In the genomic region with DNA sequence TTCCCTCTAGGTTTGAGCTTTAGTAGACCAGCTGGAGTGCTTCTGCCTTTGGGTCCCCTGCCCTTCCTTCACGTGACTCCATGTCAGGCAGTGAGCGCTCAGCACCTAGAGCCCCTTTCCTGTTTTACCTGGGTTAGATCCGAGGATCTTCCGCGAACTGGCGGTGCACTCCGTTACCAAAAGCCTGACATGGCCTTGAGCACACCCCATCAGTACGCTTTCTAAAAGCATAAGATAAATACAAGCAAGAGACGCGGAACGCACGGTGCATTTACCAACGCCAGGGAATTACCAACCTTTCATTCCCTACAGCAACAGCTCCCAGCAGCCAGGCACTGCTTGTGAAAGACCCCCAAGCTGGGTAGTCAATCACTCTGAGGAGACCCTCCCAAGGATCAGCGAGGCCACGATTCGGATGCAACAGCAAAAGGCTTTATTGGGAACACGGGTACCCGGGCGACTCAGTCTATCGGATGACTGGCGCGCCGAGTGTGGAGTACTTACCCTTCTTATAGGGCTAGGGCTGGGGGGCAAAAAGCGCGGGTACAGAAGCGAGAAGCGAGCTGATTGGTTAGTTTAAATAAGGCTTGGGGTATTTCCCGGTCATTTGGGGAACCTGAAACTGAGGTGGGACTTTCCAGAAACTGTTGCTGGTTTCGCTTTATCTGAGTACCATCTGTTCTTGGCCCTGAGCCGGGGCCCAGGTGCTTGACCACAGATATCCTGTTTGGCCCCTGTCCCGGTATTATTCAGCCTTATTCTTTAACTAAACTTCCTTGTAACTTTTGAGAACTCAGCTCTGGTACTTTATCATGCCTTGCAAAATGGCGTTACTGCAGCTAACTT, we compare ENCODE assay signal across 8 mouse cellular contexts. TPM values are rescaled to one million over a fixed set of nuclear protein-coding genes. Genes with fewer than 3 reads are reported as not detected.
DNase-seq lines count a peak whose midpoint lies in the region; ATAC-seq and TF ChIP-seq lines count a peak whose summit lies in the region.
"Not testable (repeated sequence)": the region's sequence is repeated elsewhere in the genome, so short reads cannot be mapped to it uniquely, and the experiment has no call there.

No protein-coding gene starts in this region.

- in situ Hi-C loops in ES-E14 (cut with MboI; ENCODE audit: low sequenced_read_pairs in 2 of 2, unreplicated experiment in 2 of 2) = loop anchor here in 1 of 2 experiments (25.0 kb wide), 1 partner anchor 112 kb away; the partner anchor contains the start of genes Csnk2b, Gpank1, Ly6g5b and Ly6g5c

- H3K27ac ChIP-seq in ES-E14 (ENCODE audit: insufficient read depth, low read depth, low read length, poor library complexity, severe bottlenecking) = peak overlapping the region; percentile 85
- H3K27ac ChIP-seq in forebrain, postnatal 0 days (ENCODE audit: low read depth, low read length); neural tube, embryonic 14.5 days (ENCODE audit: low read depth, low read length): not testable (repeated sequence)
- H3K27ac ChIP-seq in hindbrain, embryonic 15.5 days (replicated peaks) = peak overlapping the region; percentile 96
- peak overlapping the region; percentile 98 for H3K27ac ChIP-seq in limb, embryonic 12.5 days

- WGBS in forebrain, postnatal 0 days = 26% methylated on average over 29 of the region's 32 CpGs
- 22% methylated on average over 30 of the region's 32 CpGs for WGBS in hindbrain, embryonic 15.5 days
- WGBS in limb, embryonic 12.5 days = 26% methylated on average over 30 of the region's 32 CpGs
- 26% methylated on average over 29 of the region's 32 CpGs for WGBS in neural tube, embryonic 14.5 days

- peak overlapping the region; percentile 95 for H3K4me2 ChIP-seq in forebrain, postnatal 0 days (ENCODE audit: low read depth)
- peak overlapping the region; percentile 99 for H3K4me2 ChIP-seq in hindbrain, embryonic 15.5 days
- H3K4me2 ChIP-seq in limb, embryonic 12.5 days = peak overlapping the region; percentile 97
- H3K4me2 ChIP-seq in neural tube, embryonic 14.5 days (ENCODE audit: low read depth, low read length) = peak overlapping the region; percentile 99

- not testable (repeated sequence) for H3K27me3 ChIP-seq in forebrain, postnatal 0 days (ENCODE audit: insufficient read depth, low read length); hindbrain, embryonic 15.5 days; limb, embryonic 12.5 days; neural tube, embryonic 14.5 days (ENCODE audit: control insufficient read depth, insufficient read depth, low read length)

- TF ChIP-seq CTCF in forebrain, postnatal 0 days (IDR thresholded peaks at IDR 0.05; ENCODE audit: low read depth) = not testable (repeated sequence)

- DNase-seq in ES-E14 (ENCODE audit: low read depth, low spot score); forebrain, postnatal 0 days: not testable (repeated sequence)
- peak; percentile 27 for DNase-seq in embryo, embryonic 11 days
- DNase-seq in thymus, postnatal 0 days (ENCODE audit: low spot score) = peak; percentile 44

- ATAC-seq in forebrain, postnatal 0 days; hindbrain, embryonic 15.5 days (ENCODE audit: low FRiP score, low read depth); limb, embryonic 12.5 days (ENCODE audit: insufficient number of reproducible peaks, insufficient read depth, low FRiP score, low TSS enrichment, low read depth); neural tube, embryonic 14.5 days (ENCODE audit: low read depth): not testable (repeated sequence)
- ATAC-seq in megakaryocyte, adult 5-6 weeks (ENCODE audit: poor library complexity, severe bottlenecking) = peak; percentile 25

- peaks cover 13 to 22% of the 10 kb centered on the region in 2 experiments for H3K4me1 ChIP-seq in ES-E14 (ENCODE audit: control insufficient read depth in 2 of 2, insufficient read depth in 2 of 2, low read length in 2 of 2, poor library complexity in 1 of 2)
- H3K4me1 ChIP-seq in forebrain, postnatal 0 days (ENCODE audit: insufficient read depth) = not testable (repeated sequence)
- peaks cover 29% of the 10 kb centered on the region for H3K4me1 ChIP-seq in hindbrain, embryonic 15.5 days (replicated peaks)
- H3K4me1 ChIP-seq in limb, embryonic 12.5 days (replicated peaks) = peaks cover 40% of the 10 kb centered on the region
- peaks cover 17% of the 10 kb centered on the region for H3K4me1 ChIP-seq in neural tube, embryonic 14.5 days (ENCODE audit: control insufficient read depth, insufficient read depth, low read length)

- H3K9me3 ChIP-seq in ES-E14 (ENCODE audit: control insufficient read depth, insufficient read depth, low read depth, low read length); forebrain, postnatal 0 days (ENCODE audit: low read length); hindbrain, embryonic 15.5 days; limb, embryonic 12.5 days; neural tube, embryonic 14.5 days (ENCODE audit: control insufficient read depth, low read length): not testable (repeated sequence)

- peak overlapping the region; percentile 93 for H3K9ac ChIP-seq in ES-E14 (ENCODE audit: insufficient read depth, low read depth, low read length, poor library complexity, severe bottlenecking)
- peak overlapping the region; percentile 93 for H3K9ac ChIP-seq in forebrain, postnatal 0 days
- peak overlapping the region; percentile 97 for H3K9ac ChIP-seq in hindbrain, embryonic 15.5 days
- H3K9ac ChIP-seq in limb, embryonic 12.5 days (replicated peaks) = peak overlapping the region; percentile 95
- H3K9ac ChIP-seq in neural tube, embryonic 14.5 days (replicated peaks; ENCODE audit: low read depth, low read length) = not testable (repeated sequence)

- peaks cover 24% of the 10 kb centered on the region for H3K36me3 ChIP-seq in ES-E14 (ENCODE audit: control insufficient read depth, insufficient read depth, low read length, poor library complexity, severe bottlenecking)
- H3K36me3 ChIP-seq in forebrain, postnatal 0 days (ENCODE audit: insufficient read depth) = peaks cover 11% of the 10 kb centered on the region
- not testable (repeated sequence) for H3K36me3 ChIP-seq in hindbrain, embryonic 15.5 days; neural tube, embryonic 14.5 days (ENCODE audit: control insufficient read depth, insufficient read depth, low read length)
- H3K36me3 ChIP-seq in limb, embryonic 12.5 days = peaks cover 46% of the 10 kb centered on the region

- peak overlapping the region; percentile 69 to 80 for H3K4me3 ChIP-seq in ES-E14 (ENCODE audit: insufficient read depth in 1 of 2, low read depth in 1 of 2, low read length in 2 of 2, poor library complexity in 1 of 2, severe bottlenecking in 1 of 2)
- peak overlapping the region; percentile 71 for H3K4me3 ChIP-seq in forebrain, postnatal 0 days (ENCODE audit: low read depth, low read length)
- H3K4me3 ChIP-seq in hindbrain, embryonic 15.5 days = peak overlapping the region; percentile 63
- peak overlapping the region; percentile 87 for H3K4me3 ChIP-seq in limb, embryonic 12.5 days (replicated peaks)
- H3K4me3 ChIP-seq in neural tube, embryonic 14.5 days (ENCODE audit: low read depth, low read length) = peak overlapping the region; percentile 70

RNA-seq across cellular contexts. Expression of gene Vars, which starts 0.7 kb away (rescaled TPM):
- total RNA-seq in ES-E14 (2012; rRNA removed) = 303 and 453 TPM in 2 replicates
- 84.4 and 93.4 TPM in 2 replicates for total RNA-seq in forebrain, postnatal 0 days (2014; rRNA removed)
- polyA plus RNA-seq in forebrain, postnatal 0 days (2015; fragmentation: Nextera tagmentation; extraction: Ambion mirVana) = 36.7 and 45.4 TPM in 2 replicates
- polyA plus RNA-seq in hindbrain, embryonic 15.5 days (2015; fragmentation: Nextera tagmentation; extraction: Ambion mirVana) = 60.4 and 68.7 TPM in 2 replicates
- polyA plus RNA-seq in limb, embryonic 12.5 days (2016; fragmentation: Nextera tagmentation; extraction: Ambion mirVana) = 169 and 171 TPM in 2 replicates
- 42.2 and 61.8 TPM in 2 replicates for total RNA-seq in megakaryocyte, adult 5-6 weeks (2015)
- total RNA-seq in megakaryocyte, adult 5-6 weeks (2017) = 110 and 165 TPM in 2 replicates
- 51.4 and 56.9 TPM in 2 replicates for polyA plus RNA-seq in neural tube, embryonic 14.5 days (2014; fragmentation: Nextera tagmentation; extraction: Ambion mirVana)
- polyA plus RNA-seq in thymus, postnatal 0 days (2015; fragmentation: Nextera tagmentation; extraction: Ambion mirVana) = 125 and 138 TPM in 2 replicates

RNA-seq across cellular contexts. Expression of gene Vwa7, which starts 16.3 kb away (rescaled TPM):
- 0.21 and 0.31 TPM in 2 replicates for total RNA-seq in ES-E14 (2012; rRNA removed)
- total RNA-seq in forebrain, postnatal 0 days (2014; rRNA removed) = 0.14 and 0.31 TPM in 2 replicates
- polyA plus RNA-seq in forebrain, postnatal 0 days (2015; fragmentation: Nextera tagmentation; extraction: Ambion mirVana) = 0.08 TPM in 1 of 2 replicates, not detected in the other
- 0.14 TPM in 2 replicates for polyA plus RNA-seq in hindbrain, embryonic 15.5 days (2015; fragmentation: Nextera tagmentation; extraction: Ambion mirVana)
- polyA plus RNA-seq in limb, embryonic 12.5 days (2016; fragmentation: Nextera tagmentation; extraction: Ambion mirVana) = 0.10 and 0.13 TPM in 2 replicates
- 0.07 TPM in 1 of 2 replicates, not detected in the other for total RNA-seq in megakaryocyte, adult 5-6 weeks (2015)
- total RNA-seq in megakaryocyte, adult 5-6 weeks (2017) = 0.11 TPM in 1 of 2 replicates, not detected in the other
- 0.11 and 0.15 TPM in 2 replicates for polyA plus RNA-seq in neural tube, embryonic 14.5 days (2014; fragmentation: Nextera tagmentation; extraction: Ambion mirVana)
- 0.26 and 0.36 TPM in 2 replicates for polyA plus RNA-seq in thymus, postnatal 0 days (2015; fragmentation: Nextera tagmentation; extraction: Ambion mirVana)

RNA-seq across cellular contexts. Expression of gene Lsm2, which starts 18.4 kb away (rescaled TPM):
- total RNA-seq in ES-E14 (2012; rRNA removed) = 52.1 and 64.4 TPM in 2 replicates
- total RNA-seq in forebrain, postnatal 0 days (2014; rRNA removed) = 29.1 and 38.9 TPM in 2 replicates
- polyA plus RNA-seq in forebrain, postnatal 0 days (2015; fragmentation: Nextera tagmentation; extraction: Ambion mirVana) = 111 and 120 TPM in 2 replicates
- 109 and 113 TPM in 2 replicates for polyA plus RNA-seq in hindbrain, embryonic 15.5 days (2015; fragmentation: Nextera tagmentation; extraction: Ambion mirVana)
- polyA plus RNA-seq in limb, embryonic 12.5 days (2016; fragmentation: Nextera tagmentation; extraction: Ambion mirVana) = 222 and 234 TPM in 2 replicates
- total RNA-seq in megakaryocyte, adult 5-6 weeks (2015) = 85.8 and 141 TPM in 2 replicates
- 13.2 and 31.2 TPM in 2 replicates for total RNA-seq in megakaryocyte, adult 5-6 weeks (2017)
- 89.1 and 89.5 TPM in 2 replicates for polyA plus RNA-seq in neural tube, embryonic 14.5 days (2014; fragmentation: Nextera tagmentation; extraction: Ambion mirVana)
- polyA plus RNA-seq in thymus, postnatal 0 days (2015; fragmentation: Nextera tagmentation; extraction: Ambion mirVana) = 179 and 197 TPM in 2 replicates

RNA-seq across cellular contexts. Expression of gene Hspa1l, which starts 27.6 kb away (rescaled TPM):
- total RNA-seq in ES-E14 (2012; rRNA removed) = 0.45 and 0.48 TPM in 2 replicates
- total RNA-seq in forebrain, postnatal 0 days (2014; rRNA removed) = 0.24 and 0.46 TPM in 2 replicates
- polyA plus RNA-seq in forebrain, postnatal 0 days (2015; fragmentation: Nextera tagmentation; extraction: Ambion mirVana) = 0.36 and 0.50 TPM in 2 replicates
- polyA plus RNA-seq in hindbrain, embryonic 15.5 days (2015; fragmentation: Nextera tagmentation; extraction: Ambion mirVana) = 1.3 and 1.8 TPM in 2 replicates
- 1.0 and 1.1 TPM in 2 replicates for polyA plus RNA-seq in limb, embryonic 12.5 days (2016; fragmentation: Nextera tagmentation; extraction: Ambion mirVana)
- total RNA-seq in megakaryocyte, adult 5-6 weeks (2015) = not detected in 2 replicates
- 0.22 TPM in 1 of 2 replicates, not detected in the other for total RNA-seq in megakaryocyte, adult 5-6 weeks (2017)
- 1.6 and 2.8 TPM in 2 replicates for polyA plus RNA-seq in neural tube, embryonic 14.5 days (2014; fragmentation: Nextera tagmentation; extraction: Ambion mirVana)
- 0.09 and 0.27 TPM in 2 replicates for polyA plus RNA-seq in thymus, postnatal 0 days (2015; fragmentation: Nextera tagmentation; extraction: Ambion mirVana)

RNA-seq across cellular contexts. Expression of gene Sapcd1, which starts 27.7 kb away (rescaled TPM):
- total RNA-seq in ES-E14 (2012; rRNA removed) = 3.1 and 4.7 TPM in 2 replicates
- total RNA-seq in forebrain, postnatal 0 days (2014; rRNA removed) = 2.2 and 2.7 TPM in 2 replicates
- polyA plus RNA-seq in forebrain, postnatal 0 days (2015; fragmentation: Nextera tagmentation; extraction: Ambion mirVana) = 1.6 TPM in 2 replicates
- 1.6 and 2.3 TPM in 2 replicates for polyA plus RNA-seq in hindbrain, embryonic 15.5 days (2015; fragmentation: Nextera tagmentation; extraction: Ambion mirVana)
- polyA plus RNA-seq in limb, embryonic 12.5 days (2016; fragmentation: Nextera tagmentation; extraction: Ambion mirVana) = 3.2 and 3.3 TPM in 2 replicates
- 1.4 and 1.5 TPM in 2 replicates for total RNA-seq in megakaryocyte, adult 5-6 weeks (2015)
- 0.22 TPM in 1 of 2 replicates, not detected in the other for total RNA-seq in megakaryocyte, adult 5-6 weeks (2017)
- polyA plus RNA-seq in neural tube, embryonic 14.5 days (2014; fragmentation: Nextera tagmentation; extraction: Ambion mirVana) = 2.1 and 2.2 TPM in 2 replicates
- 18.2 and 22.5 TPM in 2 replicates for polyA plus RNA-seq in thymus, postnatal 0 days (2015; fragmentation: Nextera tagmentation; extraction: Ambion mirVana)
